15 mouse cellular contexts compared by ENCODE assay signal in genomic region chr5:85994551-85994950, GRCm38 (mm10).
A peak's percentile ranks its signal among the peaks of the same experiment; 100 is the strongest.
DNase-seq lines count a peak whose midpoint lies in the region; ATAC-seq and TF ChIP-seq lines count a peak whose summit lies in the region.
"Had no signal": no experiment of that assay in that cellular context is flagged by ENCODE, and none has a peak within 500 bp of the region (broad histone marks: within the 10 kb centered on the region; RNA-seq: fewer than 3 reads in every experiment).

No protein-coding gene starts in this region.

- no peaks in the 10 kb centered on the region for H3K4me1 ChIP-seq in forebrain, embryonic 14.5 days (ENCODE audit: control insufficient read depth, insufficient read depth, low read length)
- peaks cover 6% of the 10 kb centered on the region; the same call in 1 of the 2 replicates for H3K4me1 ChIP-seq in forebrain, embryonic 15.5 days
- H3K4me1 ChIP-seq: heart, embryonic 15.5 days; liver, embryonic 15.5 days; neural tube, embryonic 15.5 days had no signal

- no peaks in the 10 kb centered on the region for H3K36me3 ChIP-seq in forebrain, embryonic 14.5 days (ENCODE audit: control insufficient read depth, insufficient read depth, low read length)
- H3K36me3 ChIP-seq in forebrain, embryonic 15.5 days, result no peaks in the 10 kb centered on the region
- H3K36me3 ChIP-seq: heart, embryonic 15.5 days; liver, embryonic 15.5 days; neural tube, embryonic 15.5 days had no signal

- no peak overlapping the region for H3K4me2 ChIP-seq in forebrain, embryonic 14.5 days (ENCODE audit: low read length)
- H3K4me2 ChIP-seq in forebrain, embryonic 15.5 days (replicated peaks), result no peak overlapping the region
- H3K4me2 ChIP-seq: heart, embryonic 15.5 days; liver, embryonic 15.5 days; neural tube, embryonic 15.5 days had no signal

- no peak for ATAC-seq in forebrain, embryonic 14.5 days
- no peak for ATAC-seq in forebrain, embryonic 15.5 days (replicated peaks)

- TF ChIP-seq CTCF in layer of hippocampus, adult 2 months (conservative IDR thresholded peaks at IDR 0.05), result peak; percentile 80
- no peak for TF ChIP-seq CTCF in brain, embryonic 14.5 days (IDR thresholded peaks at IDR 0.05; ENCODE audit: borderline replicate concordance, extremely low read depth, insufficient read depth, insufficient read length)

- no peak for TF ChIP-seq POLR2A in brain, embryonic 14.5 days (IDR thresholded peaks at IDR 0.05; ENCODE audit: borderline replicate concordance, extremely low read depth, insufficient read depth, insufficient read length, poor library complexity, severe bottlenecking)

- H3K27ac ChIP-seq in forebrain, embryonic 14.5 days (ENCODE audit: low read depth, low read length), result no peak overlapping the region
- no peak overlapping the region for H3K27ac ChIP-seq in forebrain, embryonic 15.5 days (replicated peaks)
- no peak overlapping the region for H3K27ac ChIP-seq in layer of hippocampus, adult 2 months
- H3K27ac ChIP-seq: heart, embryonic 15.5 days; liver, embryonic 15.5 days; neural tube, embryonic 15.5 days had no signal

- WGBS in forebrain, embryonic 14.5 days, result 47% methylated on average over 1 of the region's 1 CpGs
- 40% methylated on average over 1 of the region's 1 CpGs for WGBS in forebrain, embryonic 15.5 days

- H3K9me3 ChIP-seq in forebrain, embryonic 14.5 days (replicated peaks; ENCODE audit: control insufficient read depth, low read length), result no peaks in the 10 kb centered on the region
- no peaks in the 10 kb centered on the region for H3K9me3 ChIP-seq in forebrain, embryonic 15.5 days
- H3K9me3 ChIP-seq: heart, embryonic 15.5 days; liver, embryonic 15.5 days; neural tube, embryonic 15.5 days had no signal

- DNase-seq in forebrain, embryonic 14.5 days (ENCODE audit: low spot score), result peak; percentile 78
- DNase-seq in layer of hippocampus, adult 2 months (ENCODE audit: low spot score in 2 of 2), result no peak
- DNase-seq in layer of hippocampus, postnatal 36 days, result no peak
- peak; percentile 23 for DNase-seq in A20 (ENCODE audit: low read depth, low spot score)
- peak; percentile 68 for DNase-seq in brain, embryonic 14.5 days (ENCODE audit: low read depth)
- DNase-seq in testis, postnatal 14 days (ENCODE audit: low spot score), result no peak
- no peak for DNase-seq in adrenal gland, adult 18-20 months (ENCODE audit: low spot score in 2 of 2)
- DNase-seq: adrenal gland, postnatal 10 days; kidney, postnatal 10 days; layer of hippocampus, adult 9-11 months; thymus, adult 18-20 months had no signal

- no peak overlapping the region for H3K9ac ChIP-seq in forebrain, embryonic 14.5 days (ENCODE audit: low read length)
- no peak overlapping the region for H3K9ac ChIP-seq in forebrain, embryonic 15.5 days (replicated peaks)
- H3K9ac ChIP-seq: heart, embryonic 15.5 days; liver, embryonic 15.5 days; neural tube, embryonic 15.5 days had no signal

- H3K27me3 ChIP-seq in forebrain, embryonic 14.5 days (replicated peaks; ENCODE audit: control insufficient read depth, insufficient read depth, low read length), result no peaks in the 10 kb centered on the region
- H3K27me3 ChIP-seq in forebrain, embryonic 15.5 days, result no peaks in the 10 kb centered on the region
- H3K27me3 ChIP-seq: liver, embryonic 15.5 days; neural tube, embryonic 15.5 days had no signal

- no peak overlapping the region for H3K4me3 ChIP-seq in forebrain, embryonic 14.5 days (ENCODE audit: low read depth, low read length)
- no peak overlapping the region for H3K4me3 ChIP-seq in forebrain, embryonic 15.5 days
- H3K4me3 ChIP-seq in layer of hippocampus, adult 2 months, result no peak overlapping the region
- H3K4me3 ChIP-seq: heart, embryonic 15.5 days; liver, embryonic 15.5 days; neural tube, embryonic 15.5 days had no signal

Comparison
In these comparisons a context has a peak if more than half of its experiments do, and no peak if none do; other contexts are left out.
1. DNase-seq: peak in forebrain, embryonic 14.5 days (single experiment), A20 (single experiment) and brain, embryonic 14.5 days (single experiment); none in layer of hippocampus, adult 2 months (0 of 2), layer of hippocampus, postnatal 36 days (0 of 2), testis, postnatal 14 days (single experiment) and adrenal gland, adult 18-20 months (0 of 2).